Mouse (Mus musculus) testis, adult 2 months (tissue): ENCODE measurements at regions not wholly inside any gene's neighbourhood (a gene's known extent, or its start where the extent isn't known, plus 50 kb on each side); places are given as distances from the start of the nearest gene placed in this dataset.

ENCODE experiments used
- CTCF ChIP-seq: fragments of 200-500 bp; IDR thresholded peaks from 2 replicates; pipeline ENCODE4 v1.5.1; 2012; ENCODE audit warnings: low read depth, mild to moderate bottlenecking, inconsistent platforms, low read length, moderate library complexity; ENCODE audit not compliant: control insufficient read depth, insufficient read depth, insufficient replicate concordance
- POLR2A ChIP-seq: fragments of 200-500 bp; IDR thresholded peaks from 2 replicates; pipeline ENCODE4 v1.6.1; 2012; ENCODE audit warnings: low read depth, mild to moderate bottlenecking, inconsistent platforms, low read length, moderate library complexity; ENCODE audit not compliant: control insufficient read depth

GRCm38 (mm10) chr7:133315197-133316029 lies 191.3 kb upstream of the Ctbp2 start:
- TF ChIP-seq CTCF = no peak
- TF ChIP-seq POLR2A = no peak
